Mouse (Mus musculus): Measurements from ENCODE around the gene Tifa. TPM values are rescaled to one million over a fixed set of nuclear protein-coding genes. Genes with fewer than 3 reads are reported as not detected.

The Tifa gene
- 4.9 and 6.1 TPM in 2 replicates for polyA plus RNA-seq (2015; fragmentation: Nextera tagmentation; extraction: Ambion mirVana)

DNA sequence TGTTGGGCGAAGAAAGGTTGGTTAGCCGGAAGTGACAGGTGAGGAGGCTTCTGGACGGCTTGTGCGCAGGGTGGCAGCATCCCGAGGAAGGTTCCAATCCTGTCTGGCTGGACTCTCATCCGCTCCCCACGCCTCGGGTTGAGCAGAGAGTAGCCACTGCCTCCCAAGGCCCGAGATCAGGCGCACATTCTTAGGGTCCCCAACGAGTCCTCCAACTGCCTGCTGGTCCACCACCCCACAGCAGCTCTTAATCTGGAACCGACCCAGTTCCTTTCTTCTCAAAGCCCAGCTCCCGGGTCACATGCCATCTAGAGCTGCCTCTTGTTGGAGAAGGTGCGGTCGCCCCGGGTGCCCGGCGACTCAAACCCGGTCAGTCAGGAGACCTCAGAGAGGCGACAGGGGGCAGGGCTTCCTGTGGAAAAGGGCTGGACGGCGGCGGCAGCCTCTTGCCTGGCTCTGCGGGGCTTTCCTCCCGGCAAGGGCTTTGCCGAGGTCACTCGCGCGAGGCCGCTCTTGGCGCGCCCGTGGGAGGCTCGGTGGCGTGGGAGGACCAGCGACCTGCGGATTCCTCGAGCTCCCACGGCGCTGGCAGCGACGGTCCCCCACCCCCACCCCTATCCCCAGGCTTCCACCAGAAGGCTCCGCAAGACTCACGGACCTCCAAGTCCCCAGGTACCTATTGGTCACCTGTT, at the start of gene Tifa:
Gene Tifa, plus strand, starts transcription at position 306 of the 692 bp plus-strand sequence.
- no peaks in the 10 kb centered on the region for H3K9me3 ChIP-seq
- no peaks in the 10 kb centered on the region for H3K36me3 ChIP-seq
- WGBS: under 1% methylated on average over 44 of the region's 44 CpGs
- H3K27ac ChIP-seq: no peak within 1 kb of the TSS
- H3K9ac ChIP-seq: peak within 1 kb of the TSS; percentile 46
- H3K4me2 ChIP-seq: peak within 1 kb of the TSS; percentile 86
- peaks cover 17% of the 10 kb centered on the region; the same call in 1 of the 2 replicates for H3K27me3 ChIP-seq
- peaks cover 10% of the 10 kb centered on the region for H3K4me1 ChIP-seq
- peak; percentile 66 for ATAC-seq (ENCODE audit: borderline replicate concordance, extremely low read depth, low FRiP score, low TSS enrichment)
- H3K4me3 ChIP-seq: peak within 1 kb of the TSS; percentile 63

DNA sequence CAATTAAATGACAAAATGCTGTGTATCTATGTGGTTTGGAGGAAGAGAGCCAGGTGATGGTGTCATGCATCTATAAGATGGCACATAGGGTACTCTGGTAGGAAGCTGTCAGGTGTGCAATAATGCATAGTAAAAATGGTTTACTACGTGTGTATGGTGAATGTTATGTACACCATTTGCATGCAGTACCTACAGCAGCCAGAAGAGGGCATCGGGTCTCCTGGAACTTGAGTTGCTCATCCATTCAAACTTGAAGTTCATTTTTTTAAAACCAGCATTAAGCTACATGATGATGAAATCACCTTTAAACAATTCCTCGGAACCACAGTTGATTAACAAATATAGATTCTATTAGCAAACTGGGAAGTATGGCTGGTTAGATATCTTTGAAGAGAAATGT, 48.1 kb upstream of the Tifa start:
- Histone ChIP-seq H3K4me3 (no peak overlapping the region), H3K36me3 (no peaks in the 10 kb centered on the region), H3K9me3 (no peaks in the 10 kb centered on the region; the same call in 1 of the 2 replicates), H3K4me1 (0 out of 2 replicates have a peak, but pooled peaks cover 5% of the 10 kb centered on the region), H3K4me2 (no peak overlapping the region), H3K27ac (no peak overlapping the region), H3K27me3 (peaks cover 8% of the 10 kb centered on the region; the same call in 1 of the 2 replicates), H3K9ac (no peak overlapping the region)
- WGBS: 92% methylated on average over 3 of the region's 3 CpGs
- no peak for ATAC-seq (ENCODE audit: borderline replicate concordance, extremely low read depth, low FRiP score, low TSS enrichment)

DNA sequence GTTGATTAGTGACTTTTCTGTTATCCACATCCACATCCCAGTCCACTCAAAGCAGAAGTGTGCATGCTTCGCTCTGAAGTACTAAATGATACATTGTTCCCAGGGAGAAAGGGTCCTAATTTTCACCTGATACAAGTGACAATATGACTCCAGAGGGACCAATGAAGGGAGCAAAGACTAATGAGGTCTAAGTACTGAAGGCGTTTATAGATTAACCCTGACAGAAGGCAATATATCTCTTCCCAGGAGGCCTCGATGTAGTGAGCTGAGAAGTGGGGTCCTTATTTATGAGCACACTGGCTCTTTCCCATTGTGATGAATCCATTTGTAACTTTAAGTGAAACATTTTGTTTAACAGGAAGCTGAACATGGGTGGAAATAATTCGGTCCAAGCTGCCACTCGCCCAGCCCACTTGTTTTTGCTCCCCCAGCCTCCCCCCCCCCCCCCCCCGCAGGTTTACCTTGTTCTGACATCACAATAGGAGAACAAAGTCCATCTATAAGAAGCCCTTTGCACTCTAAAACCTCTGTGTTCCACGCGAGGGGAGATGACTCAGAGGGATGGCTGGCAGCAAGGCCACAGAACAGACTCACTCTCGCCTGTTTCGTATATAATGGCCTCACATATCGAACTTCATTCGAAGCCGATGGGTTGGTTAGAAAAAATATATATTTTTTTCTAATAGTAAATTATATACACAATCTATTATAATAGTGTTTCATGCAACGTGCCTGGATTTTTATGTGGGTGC, 45.8 kb upstream of the Tifa start:
- Histone ChIP-seq H3K36me3 (no peaks in the 10 kb centered on the region), H3K9me3 (no peaks in the 10 kb centered on the region; the same call in 1 of the 2 replicates), H3K4me1 (0 out of 2 replicates have a peak, but pooled peaks cover 5% of the 10 kb centered on the region), H3K27me3 (peaks cover 27% of the 10 kb centered on the region), H3K27ac (no peak overlapping the region), H3K4me3 (no peak overlapping the region), H3K9ac (no peak overlapping the region), H3K4me2 (no peak overlapping the region)
- WGBS: 77% methylated on average over 12 of the region's 14 CpGs
- no peak for ATAC-seq (ENCODE audit: borderline replicate concordance, extremely low read depth, low FRiP score, low TSS enrichment)

DNA sequence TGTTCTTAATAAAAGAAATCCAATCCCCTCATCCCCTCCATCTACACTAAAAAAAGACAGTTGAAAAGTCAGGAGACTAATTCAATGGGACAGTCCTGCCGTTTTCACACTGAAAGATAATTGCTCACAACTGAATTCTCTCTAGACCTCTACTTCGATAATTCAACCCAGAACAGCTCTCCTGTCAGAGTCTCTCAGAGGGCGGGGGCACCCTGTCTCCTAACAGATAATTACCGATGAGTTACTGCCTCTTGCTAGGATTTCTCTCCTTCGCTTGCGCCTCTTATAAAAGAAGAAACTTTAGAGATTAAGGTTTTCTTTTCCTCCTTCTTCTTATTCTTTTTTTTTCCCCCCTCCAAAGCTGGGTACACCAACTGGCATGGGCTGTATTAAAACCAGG, 44.1 kb upstream of the Tifa start:
- Histone ChIP-seq H3K27ac (no peak overlapping the region), H3K27me3 (peaks cover 33% of the 10 kb centered on the region), H3K4me1 (peaks cover 8% of the 10 kb centered on the region; the same call in 1 of the 2 replicates), H3K9me3 (no peaks in the 10 kb centered on the region; the same call in 1 of the 2 replicates), H3K4me2 (no peak overlapping the region), H3K4me3 (no peak overlapping the region), H3K9ac (no peak overlapping the region), H3K36me3 (no peaks in the 10 kb centered on the region)
- ATAC-seq (ENCODE audit: borderline replicate concordance, extremely low read depth, low FRiP score, low TSS enrichment): no peak
- 32% methylated on average over 6 of the region's 6 CpGs for WGBS

DNA sequence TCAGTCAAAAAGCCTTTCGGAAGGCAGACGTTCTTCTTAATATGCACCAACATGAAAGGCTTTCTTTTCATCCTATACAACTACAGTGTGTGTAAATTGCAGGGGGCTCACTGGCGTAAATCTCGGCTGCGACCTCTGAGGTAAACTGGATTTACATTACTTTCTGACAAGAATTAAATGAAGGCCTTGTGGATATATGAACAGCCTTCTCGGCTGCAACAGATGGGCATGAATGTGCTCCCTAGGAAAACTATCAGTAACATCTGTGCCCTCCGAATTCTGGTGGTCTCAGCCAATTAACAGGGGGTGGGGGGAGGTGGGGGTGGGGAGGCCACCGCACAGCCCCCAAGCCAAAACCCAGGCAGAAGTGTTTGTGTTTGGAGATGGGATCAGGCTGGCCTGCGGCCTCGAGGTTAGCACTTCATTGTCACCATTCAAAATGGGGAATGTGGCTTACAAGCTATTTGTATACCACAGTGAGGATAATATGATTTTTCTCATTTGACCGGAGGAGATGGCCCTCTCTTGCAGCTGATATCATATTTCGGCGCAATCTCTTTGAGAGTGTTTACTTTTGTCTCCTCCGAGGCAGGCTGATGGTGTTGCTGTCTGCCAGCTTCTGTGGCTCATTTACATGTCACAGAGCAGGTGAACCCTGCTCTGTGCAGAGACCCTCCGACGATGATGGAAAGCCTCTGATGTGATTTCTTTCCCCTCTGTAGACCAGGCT, 43.5 kb upstream of the Tifa start:
- no peak overlapping the region for H3K27ac ChIP-seq
- no peak overlapping the region for H3K4me2 ChIP-seq
- no peaks in the 10 kb centered on the region for H3K36me3 ChIP-seq
- peaks cover 35% of the 10 kb centered on the region for H3K27me3 ChIP-seq
- no peak for ATAC-seq (ENCODE audit: borderline replicate concordance, extremely low read depth, low FRiP score, low TSS enrichment)
- WGBS: 15% methylated on average over 16 of the region's 16 CpGs
- peaks cover 8% of the 10 kb centered on the region; the same call in 1 of the 2 replicates for H3K4me1 ChIP-seq
- no peak overlapping the region for H3K4me3 ChIP-seq
- H3K9me3 ChIP-seq: no peaks in the 10 kb centered on the region; the same call in 1 of the 2 replicates
- H3K9ac ChIP-seq: no peak overlapping the region

DNA sequence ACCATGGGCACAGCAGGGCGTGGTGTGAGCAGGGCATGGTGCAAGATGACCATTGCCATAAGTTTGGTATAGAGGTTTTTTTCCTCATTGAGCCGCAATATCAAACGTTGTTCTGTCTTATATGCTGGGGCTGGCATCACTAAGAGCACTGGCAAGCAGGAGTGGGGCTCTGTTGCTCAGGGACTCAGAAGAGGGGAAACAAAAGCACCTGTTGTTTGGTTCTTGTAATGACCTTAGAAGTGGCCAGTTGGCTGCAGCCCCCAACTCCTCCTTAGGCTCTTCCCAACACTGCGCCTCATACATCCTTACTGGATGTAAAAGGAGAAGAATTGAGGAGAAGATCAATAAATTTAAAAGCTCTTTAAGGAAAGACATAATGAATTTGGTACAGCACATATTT, 41.0 kb upstream of the Tifa start:
- Histone ChIP-seq H3K36me3 (no peaks in the 10 kb centered on the region), H3K27ac (no peak overlapping the region), H3K4me2 (no peak overlapping the region), H3K9ac (no peak overlapping the region), H3K27me3 (peaks cover 35% of the 10 kb centered on the region), H3K4me3 (no peak overlapping the region), H3K4me1 (peaks cover 8% of the 10 kb centered on the region; the same call in 1 of the 2 replicates), H3K9me3 (no peaks in the 10 kb centered on the region)
- ATAC-seq (ENCODE audit: borderline replicate concordance, extremely low read depth, low FRiP score, low TSS enrichment): no peak
- whole genome bisulfite sequencing: 67% methylated on average over 4 of the region's 4 CpGs

DNA sequence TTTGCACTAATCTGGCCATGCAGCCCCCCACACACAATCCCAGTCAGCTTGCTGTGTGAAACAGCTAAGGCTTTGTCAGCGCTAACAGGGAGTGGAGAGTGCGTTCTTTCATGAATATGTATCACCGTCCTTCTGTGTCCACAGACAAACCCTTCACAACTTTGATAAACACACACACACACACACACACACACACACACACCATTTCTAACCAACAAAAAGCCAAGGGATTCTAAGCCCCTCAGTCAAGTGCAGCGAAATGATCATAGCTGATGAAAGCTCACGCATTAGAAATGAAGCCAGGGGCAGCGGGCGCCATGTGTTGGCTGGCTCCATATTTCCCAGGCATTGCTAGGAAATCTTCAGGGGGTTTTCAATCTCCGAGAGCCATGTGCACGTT, 40.3 kb upstream of the Tifa start:
- H3K4me2 ChIP-seq: no peak overlapping the region
- H3K4me3 ChIP-seq: no peak overlapping the region
- peaks cover 37% of the 10 kb centered on the region for H3K27me3 ChIP-seq
- no peaks in the 10 kb centered on the region for H3K36me3 ChIP-seq
- H3K9ac ChIP-seq: no peak overlapping the region
- no peak overlapping the region for H3K27ac ChIP-seq
- H3K4me1 ChIP-seq: peaks cover 8% of the 10 kb centered on the region; the same call in 1 of the 2 replicates
- H3K9me3 ChIP-seq: no peaks in the 10 kb centered on the region
- WGBS: 34% methylated on average over 9 of the region's 9 CpGs
- no peak for ATAC-seq (ENCODE audit: borderline replicate concordance, extremely low read depth, low FRiP score, low TSS enrichment)

DNA sequence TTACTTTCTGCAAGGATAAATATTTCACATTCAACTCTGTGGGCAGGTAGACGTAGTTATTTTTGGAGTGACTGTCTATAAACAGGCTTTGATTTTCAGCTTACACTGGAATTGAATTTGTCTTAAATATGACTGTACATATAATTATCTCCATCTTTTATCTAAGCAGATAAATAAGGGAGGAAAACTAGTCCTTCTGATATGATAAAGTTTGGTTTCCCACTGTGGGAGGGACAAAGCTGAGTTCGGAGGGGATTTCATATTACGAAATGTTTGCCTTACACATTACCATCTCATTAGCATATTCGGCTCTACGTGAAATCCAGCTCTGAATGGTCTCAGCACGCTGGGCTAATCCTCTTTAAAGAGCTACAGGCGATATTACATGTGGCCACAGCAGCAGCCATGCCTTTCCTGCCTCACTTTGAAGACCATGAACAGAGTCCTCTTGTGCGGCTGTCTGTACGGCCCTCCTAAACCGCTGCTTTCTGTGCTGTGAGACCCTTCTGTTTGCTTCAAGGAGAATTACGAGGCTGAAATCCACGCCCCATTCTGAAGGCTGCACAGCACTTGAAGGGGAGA, 39.5 kb upstream of the Tifa start:
- Histone ChIP-seq H3K27me3 (peaks cover 38% of the 10 kb centered on the region), H3K4me2 (no peak overlapping the region; the same call in 1 of the 2 replicates)

DNA sequence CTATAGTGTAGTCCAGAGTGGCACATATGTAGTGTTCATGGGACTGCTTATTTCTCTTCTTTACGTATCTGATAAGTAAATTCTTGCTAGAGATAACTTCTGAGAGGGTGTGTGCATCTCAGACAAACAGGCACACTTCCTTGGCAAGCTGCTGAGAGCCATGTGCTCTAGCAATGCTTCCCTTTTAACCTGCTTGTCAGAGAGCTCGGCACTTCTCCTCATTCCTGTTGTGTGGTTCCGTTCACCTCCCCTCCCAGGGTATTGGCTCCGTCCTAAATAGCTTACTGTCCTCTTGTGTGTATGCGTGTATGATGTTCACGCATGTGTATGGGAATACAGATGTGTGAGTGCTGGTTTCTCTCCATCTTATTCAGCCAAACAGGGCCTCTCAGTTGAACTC, 33.1 kb upstream of the Tifa start:
- peaks cover 17% of the 10 kb centered on the region; the same call in 1 of the 2 replicates for H3K27me3 ChIP-seq
- H3K9ac ChIP-seq: no peak overlapping the region
- no peak overlapping the region for H3K4me3 ChIP-seq
- no peaks in the 10 kb centered on the region for H3K36me3 ChIP-seq
- no peaks in the 10 kb centered on the region for H3K4me1 ChIP-seq
- no peaks in the 10 kb centered on the region for H3K9me3 ChIP-seq
- H3K4me2 ChIP-seq: no peak overlapping the region
- H3K27ac ChIP-seq: no peak overlapping the region
- WGBS: 78% methylated on average over 6 of the region's 6 CpGs
- ATAC-seq (ENCODE audit: borderline replicate concordance, extremely low read depth, low FRiP score, low TSS enrichment): no peak

More for the DNA sequence above, 39.5 kb upstream of the Tifa start:
- no peak overlapping the region for H3K27ac ChIP-seq
- 20% methylated on average over 12 of the region's 12 CpGs for WGBS
- H3K4me1 ChIP-seq: peaks cover 8% of the 10 kb centered on the region; the same call in 1 of the 2 replicates
- no peak for ATAC-seq (ENCODE audit: borderline replicate concordance, extremely low read depth, low FRiP score, low TSS enrichment)
- H3K4me3 ChIP-seq: no peak overlapping the region
- H3K9ac ChIP-seq: no peak overlapping the region
- no peaks in the 10 kb centered on the region for H3K36me3 ChIP-seq
- no peaks in the 10 kb centered on the region for H3K9me3 ChIP-seq

DNA sequence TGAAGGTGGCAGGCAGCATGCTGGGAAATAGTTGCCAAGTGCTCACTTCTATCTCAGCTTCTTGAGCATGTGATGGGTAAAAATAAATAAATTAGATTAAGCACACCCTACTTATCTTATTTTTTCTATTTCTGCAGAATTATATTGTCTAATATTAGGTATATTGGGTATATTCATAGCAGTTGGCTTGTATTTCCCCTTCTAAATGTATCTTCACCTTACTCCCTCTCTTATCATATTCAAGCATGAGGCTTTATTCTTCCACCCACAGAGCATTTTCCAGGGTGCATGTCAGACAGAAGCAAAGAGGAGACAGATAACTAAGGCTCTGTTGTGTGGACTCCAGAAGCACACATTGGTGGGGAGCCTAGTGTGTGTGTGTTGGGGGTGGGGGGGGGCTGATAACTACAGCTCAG, 31.7 kb upstream of the Tifa start:
- Histone ChIP-seq H3K4me2 (no peak overlapping the region), H3K27ac (no peak overlapping the region), H3K27me3 (peaks cover 17% of the 10 kb centered on the region; the same call in 1 of the 2 replicates), H3K9me3 (no peaks in the 10 kb centered on the region), H3K4me1 (no peaks in the 10 kb centered on the region), H3K4me3 (no peak overlapping the region), H3K9ac (no peak overlapping the region), H3K36me3 (no peaks in the 10 kb centered on the region)
- no peak for ATAC-seq (ENCODE audit: borderline replicate concordance, extremely low read depth, low FRiP score, low TSS enrichment)

DNA sequence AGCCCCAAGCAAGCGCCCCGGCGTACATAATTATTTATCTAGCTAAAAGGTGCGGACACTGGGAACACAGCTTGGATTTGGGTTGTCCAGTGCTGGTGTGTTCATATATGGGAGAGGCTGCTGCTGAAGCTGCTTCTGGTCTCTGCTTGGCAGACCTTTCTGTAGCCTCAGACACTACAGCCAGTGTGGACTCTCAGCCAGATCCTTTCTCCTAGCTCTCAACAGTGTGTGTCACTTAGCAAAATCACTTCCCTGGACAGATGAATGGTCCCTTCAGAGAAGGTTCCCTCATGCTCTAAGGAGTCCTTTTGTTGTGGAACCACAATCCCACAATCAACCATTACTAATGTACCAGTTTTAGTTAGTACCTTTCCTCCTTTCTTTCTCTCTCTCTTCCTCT, 30.8 kb upstream of the Tifa start:
- Histone ChIP-seq H3K9ac (no peak overlapping the region), H3K36me3 (no peaks in the 10 kb centered on the region), H3K4me2 (no peak overlapping the region), H3K27me3 (peaks cover 17% of the 10 kb centered on the region; the same call in 1 of the 2 replicates), H3K27ac (no peak overlapping the region), H3K9me3 (no peaks in the 10 kb centered on the region), H3K4me1 (no peaks in the 10 kb centered on the region), H3K4me3 (no peak overlapping the region)
- 23% methylated on average over 4 of the region's 4 CpGs for WGBS
- ATAC-seq (ENCODE audit: borderline replicate concordance, extremely low read depth, low FRiP score, low TSS enrichment): no peak

All from lung, embryonic 15.5 days (tissue).